Mouse (Mus musculus): ENCODE measurements around the gene Gm3417. TPM values are rescaled to one million over a fixed set of nuclear protein-coding genes. Genes with fewer than 3 reads are reported as not detected.
"Not testable (repeated sequence)": the region's sequence is repeated elsewhere in the genome, so short reads cannot be mapped to it uniquely, and the experiment has no call there.

Gene Gm3417
- not detected for total RNA-seq (2021)
- long read RNA-seq, experiment 1, partial matches to known transcripts, result 0 of 1 reads
- long read RNA-seq, experiment 1, other reads (novel, unspliced or antisense), result 0 of 1 reads
- long read RNA-seq, experiment 2, partial matches to known transcripts, result 0 of 1 reads
- long read RNA-seq, experiment 2, other reads (novel, unspliced or antisense), result 1 of 1 reads

DNA sequence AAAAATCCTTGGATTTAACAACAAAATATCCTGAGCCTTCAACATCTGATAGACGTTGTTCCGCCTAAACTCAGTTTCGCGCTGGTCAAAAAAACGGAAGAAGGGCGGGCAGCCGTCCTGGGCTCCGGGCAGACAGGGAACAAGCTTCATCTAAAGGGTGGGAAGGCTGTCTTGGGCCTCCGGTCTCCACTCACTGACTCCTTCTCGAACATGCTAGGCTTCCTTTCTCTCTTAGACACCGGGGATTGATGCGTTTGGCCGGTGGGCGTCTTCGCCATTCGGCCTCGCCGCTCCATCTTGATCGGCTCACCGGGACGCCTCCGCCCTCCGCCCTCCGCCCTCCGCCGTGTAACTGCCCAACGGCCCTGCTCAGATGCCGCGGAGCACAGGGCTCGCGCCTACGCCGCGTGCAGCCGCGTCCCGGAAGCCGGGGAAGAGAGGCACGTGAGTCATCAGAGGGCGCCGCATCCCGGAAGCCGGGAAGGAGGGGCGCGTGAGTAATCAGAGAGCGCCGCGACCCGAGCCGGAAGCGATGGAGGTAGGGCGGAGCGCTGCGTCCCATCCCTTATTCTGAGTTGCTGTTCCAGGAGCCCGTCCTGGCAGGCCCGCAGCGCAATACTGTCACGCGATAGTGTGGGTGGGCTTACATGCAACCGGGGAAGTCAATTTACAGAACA lies at the start of gene Gm3417, which contains the start of gene 9030025P20Rik:
Gene Gm3417, minus strand, starts transcription at position 429 of the 677 bp plus-strand sequence.
Gene 9030025P20Rik, plus strand, starts transcription at position 107 of the 677 bp plus-strand sequence.
- DNase-seq (ENCODE audit: low spot score in 2 of 2), result not testable (repeated sequence)

DNA sequence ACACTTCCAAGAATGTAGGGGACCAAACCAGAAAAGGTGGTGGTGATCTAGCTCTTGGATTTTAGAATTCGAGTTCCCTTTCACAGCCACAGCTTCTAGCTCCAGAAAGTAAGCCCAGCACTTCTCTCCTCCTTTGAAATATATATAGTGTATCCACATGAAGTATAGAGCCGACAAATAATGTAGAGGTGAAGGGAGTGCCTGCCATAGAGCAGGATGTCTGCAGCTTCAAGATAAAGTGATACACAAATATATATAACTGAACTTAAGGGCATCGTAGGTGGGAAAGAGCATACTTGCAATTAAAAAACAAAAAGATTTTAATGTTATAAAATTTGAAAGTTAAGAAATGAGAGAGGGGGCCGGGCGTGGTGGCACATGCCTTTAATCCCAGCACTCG lies 46.9 kb upstream of the Gm3417 start:
- not testable (repeated sequence) for DNase-seq (ENCODE audit: low spot score in 2 of 2)

DNA sequence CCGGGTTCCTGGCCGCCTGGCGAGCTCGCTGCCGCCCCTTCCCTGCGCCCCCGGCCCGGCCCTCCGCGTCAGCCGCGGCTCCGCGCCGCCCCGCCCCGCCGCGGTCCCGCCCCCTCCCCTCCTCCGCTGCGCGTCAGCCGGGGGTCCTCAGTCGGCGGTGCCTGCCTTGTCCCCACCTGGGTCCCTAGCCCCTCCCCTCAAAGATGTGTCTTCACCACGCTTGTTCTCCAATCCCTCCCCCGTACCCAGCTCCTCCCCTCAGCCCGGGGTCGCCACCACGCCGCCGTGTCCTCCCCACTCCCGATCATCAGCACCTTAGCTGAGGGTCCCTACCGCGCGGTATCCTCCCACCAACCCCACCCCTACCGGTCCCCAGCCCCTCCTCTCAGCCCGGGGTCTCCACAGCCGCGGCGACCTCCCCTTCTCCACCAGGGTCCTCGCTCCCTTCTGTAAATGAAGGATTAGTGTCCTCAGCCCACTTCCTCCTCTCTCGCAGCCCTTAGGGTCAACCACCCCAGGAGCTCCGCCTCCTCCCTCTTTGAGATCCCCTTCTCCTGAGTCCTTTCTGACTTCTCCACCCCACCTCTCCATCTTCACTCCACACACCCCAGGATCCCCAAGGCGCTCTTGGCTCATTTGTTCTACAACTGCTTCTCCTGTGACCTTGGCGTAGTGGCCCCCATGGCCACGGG lies 46.1 kb upstream of the Gm3417 start:
- DNase-seq (ENCODE audit: low spot score in 2 of 2), result not testable (repeated sequence)

DNA sequence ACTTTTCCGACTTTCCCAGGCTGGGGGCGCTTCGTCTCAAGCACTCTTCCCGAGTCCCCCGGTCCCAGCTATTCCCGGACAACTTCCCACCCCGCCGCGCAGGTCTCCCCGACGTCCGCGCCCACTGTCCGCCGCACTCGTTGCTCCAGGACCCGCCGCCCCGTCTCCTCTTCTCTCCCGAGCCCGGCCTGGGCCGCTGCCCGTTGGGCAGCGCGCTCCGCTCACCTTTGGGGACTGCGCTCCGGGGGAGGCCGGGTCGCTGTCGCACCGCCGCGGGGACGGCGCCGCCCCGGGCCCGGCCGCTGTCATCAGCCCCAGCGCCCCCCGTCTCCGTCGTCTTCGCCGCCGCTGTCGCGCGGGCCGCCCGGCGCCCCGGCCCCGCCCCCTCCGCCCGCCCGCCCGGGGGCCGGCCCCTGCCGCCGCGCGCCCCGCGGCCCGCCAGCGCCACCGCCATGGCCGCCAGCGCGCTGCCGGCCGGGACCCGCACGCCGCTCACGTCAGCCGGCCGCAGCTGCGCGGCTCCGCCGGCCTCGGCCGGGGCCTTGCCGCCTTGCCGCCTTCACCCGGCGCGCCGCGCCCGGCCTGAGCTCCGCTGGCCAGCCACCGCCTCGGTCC lies 45.4 kb upstream of the Gm3417 start:
- DNase-seq (ENCODE audit: low spot score in 2 of 2), result not testable (repeated sequence)

DNA sequence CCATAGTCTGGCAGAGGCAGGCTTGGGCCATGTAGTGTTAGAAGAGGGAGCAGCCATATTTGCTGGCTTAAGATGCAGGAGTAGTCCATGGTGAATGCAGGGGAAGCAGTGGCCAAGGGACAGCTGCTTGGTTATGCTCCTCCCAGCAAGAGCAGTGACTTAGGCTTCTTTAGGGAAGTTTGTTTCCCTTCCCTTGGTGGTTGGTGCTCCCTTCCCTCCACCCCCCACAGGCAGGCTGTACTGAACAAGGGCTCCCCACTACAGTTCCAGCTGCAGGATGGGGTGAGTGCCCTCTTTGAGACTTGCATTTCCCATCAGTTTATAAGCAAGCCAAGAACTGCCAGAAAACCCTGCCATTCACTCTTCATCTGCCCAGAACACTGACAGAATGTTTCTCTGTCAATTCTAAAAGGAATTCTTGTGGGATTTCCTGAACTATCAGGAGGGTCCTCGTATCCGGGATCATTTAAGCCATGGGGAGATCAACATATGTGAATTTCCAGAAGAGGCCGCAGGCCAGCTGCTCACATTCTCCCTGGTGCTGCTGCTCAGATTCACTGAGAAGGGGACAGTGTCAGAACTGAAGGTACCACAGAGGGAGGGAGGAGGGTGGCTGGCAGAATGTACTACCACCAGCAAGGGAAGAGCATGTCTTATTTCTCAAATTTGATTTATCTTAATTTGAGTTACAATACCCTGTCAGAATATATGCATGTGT lies 43.1 kb upstream of the Gm3417 start:
- peak; percentile 8 to 16 for DNase-seq (ENCODE audit: low spot score in 2 of 2)

DNA sequence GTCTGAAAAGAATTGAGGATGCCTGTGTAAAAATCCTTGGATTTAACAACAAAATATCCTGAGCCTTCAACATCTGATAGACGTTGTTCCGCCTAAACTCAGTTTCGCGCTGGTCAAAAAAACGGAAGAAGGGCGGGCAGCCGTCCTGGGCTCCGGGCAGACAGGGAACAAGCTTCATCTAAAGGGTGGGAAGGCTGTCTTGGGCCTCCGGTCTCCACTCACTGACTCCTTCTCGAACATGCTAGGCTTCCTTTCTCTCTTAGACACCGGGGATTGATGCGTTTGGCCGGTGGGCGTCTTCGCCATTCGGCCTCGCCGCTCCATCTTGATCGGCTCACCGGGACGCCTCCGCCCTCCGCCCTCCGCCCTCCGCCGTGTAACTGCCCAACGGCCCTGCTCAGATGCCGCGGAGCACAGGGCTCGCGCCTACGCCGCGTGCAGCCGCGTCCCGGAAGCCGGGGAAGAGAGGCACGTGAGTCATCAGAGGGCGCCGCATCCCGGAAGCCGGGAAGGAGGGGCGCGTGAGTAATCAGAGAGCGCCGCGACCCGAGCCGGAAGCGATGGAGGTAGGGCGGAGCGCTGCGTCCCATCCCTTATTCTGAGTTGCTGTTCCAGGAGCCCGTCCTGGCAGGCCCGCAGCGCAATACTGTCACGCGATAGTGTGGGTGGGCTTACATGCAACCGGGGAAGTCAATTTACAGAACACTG lies 31.3 kb upstream of the Gm3417 start, which contains the start of gene Gm3435:
Gene Gm3435, plus strand, starts transcription at position 471 of the 708 bp plus-strand sequence.
- DNase-seq (ENCODE audit: low spot score in 2 of 2), result not testable (repeated sequence)

DNA sequence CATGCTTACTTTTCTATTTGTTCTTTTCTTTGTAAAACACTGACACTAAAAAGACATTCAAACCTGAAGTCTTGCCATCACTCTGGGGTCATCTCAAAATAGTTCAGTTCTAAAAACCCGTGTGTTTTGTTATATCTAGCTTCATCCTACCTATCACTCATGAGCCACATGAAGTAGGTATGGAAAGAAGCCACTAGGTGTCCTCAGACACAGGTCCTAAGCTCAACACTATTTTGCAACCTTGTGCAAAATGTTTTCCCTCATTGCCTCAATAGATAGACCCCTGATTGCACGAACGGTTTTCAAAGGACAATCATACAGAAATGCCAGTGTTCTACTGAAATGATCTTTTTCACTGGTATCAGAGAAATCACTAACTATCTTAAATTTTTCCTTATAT lies 30.5 kb upstream of the Gm3417 start:
- DNase-seq (ENCODE audit: low spot score in 2 of 2), result not testable (repeated sequence)

DNA sequence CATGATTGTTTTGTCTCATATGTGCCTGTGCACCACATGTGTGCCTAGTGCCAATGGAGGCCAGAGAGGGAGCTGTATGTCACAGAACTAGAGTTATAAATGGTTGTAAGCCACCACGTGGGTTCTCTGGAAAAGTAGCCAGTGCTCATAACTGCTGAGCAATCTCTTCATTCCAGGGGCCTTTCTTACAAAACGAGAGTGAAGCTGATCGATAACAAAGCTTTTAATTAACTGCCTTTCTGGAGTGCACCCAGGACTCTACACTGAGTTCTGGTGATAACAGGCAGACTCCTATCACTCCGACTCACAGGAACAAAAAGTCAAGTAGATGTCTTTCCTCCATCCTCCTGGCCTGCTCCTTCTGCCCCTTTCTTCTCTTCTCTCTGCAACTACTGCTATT lies 21.5 kb upstream of the Gm3417 start:
- not testable (repeated sequence) for DNase-seq (ENCODE audit: low spot score in 2 of 2)

DNA sequence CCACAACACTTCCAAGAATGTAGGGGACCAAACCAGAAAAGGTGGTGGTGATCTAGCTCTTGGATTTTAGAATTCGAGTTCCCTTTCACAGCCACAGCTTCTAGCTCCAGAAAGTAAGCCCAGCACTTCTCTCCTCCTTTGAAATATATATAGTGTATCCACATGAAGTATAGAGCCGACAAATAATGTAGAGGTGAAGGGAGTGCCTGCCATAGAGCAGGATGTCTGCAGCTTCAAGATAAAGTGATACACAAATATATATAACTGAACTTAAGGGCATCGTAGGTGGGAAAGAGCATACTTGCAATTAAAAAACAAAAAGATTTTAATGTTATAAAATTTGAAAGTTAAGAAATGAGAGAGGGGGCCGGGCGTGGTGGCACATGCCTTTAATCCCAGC lies 15.6 kb upstream of the Gm3417 start:
- not testable (repeated sequence) for DNase-seq (ENCODE audit: low spot score in 2 of 2)

DNA sequence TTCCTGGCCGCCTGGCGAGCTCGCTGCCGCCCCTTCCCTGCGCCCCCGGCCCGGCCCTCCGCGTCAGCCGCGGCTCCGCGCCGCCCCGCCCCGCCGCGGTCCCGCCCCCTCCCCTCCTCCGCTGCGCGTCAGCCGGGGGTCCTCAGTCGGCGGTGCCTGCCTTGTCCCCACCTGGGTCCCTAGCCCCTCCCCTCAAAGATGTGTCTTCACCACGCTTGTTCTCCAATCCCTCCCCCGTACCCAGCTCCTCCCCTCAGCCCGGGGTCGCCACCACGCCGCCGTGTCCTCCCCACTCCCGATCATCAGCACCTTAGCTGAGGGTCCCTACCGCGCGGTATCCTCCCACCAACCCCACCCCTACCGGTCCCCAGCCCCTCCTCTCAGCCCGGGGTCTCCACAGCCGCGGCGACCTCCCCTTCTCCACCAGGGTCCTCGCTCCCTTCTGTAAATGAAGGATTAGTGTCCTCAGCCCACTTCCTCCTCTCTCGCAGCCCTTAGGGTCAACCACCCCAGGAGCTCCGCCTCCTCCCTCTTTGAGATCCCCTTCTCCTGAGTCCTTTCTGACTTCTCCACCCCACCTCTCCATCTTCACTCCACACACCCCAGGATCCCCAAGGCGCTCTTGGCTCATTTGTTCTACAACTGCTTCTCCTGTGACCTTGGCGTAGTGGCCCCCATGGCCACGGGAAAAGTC lies 14.7 kb upstream of the Gm3417 start:
- not testable (repeated sequence) for DNase-seq (ENCODE audit: low spot score in 2 of 2)

DNA sequence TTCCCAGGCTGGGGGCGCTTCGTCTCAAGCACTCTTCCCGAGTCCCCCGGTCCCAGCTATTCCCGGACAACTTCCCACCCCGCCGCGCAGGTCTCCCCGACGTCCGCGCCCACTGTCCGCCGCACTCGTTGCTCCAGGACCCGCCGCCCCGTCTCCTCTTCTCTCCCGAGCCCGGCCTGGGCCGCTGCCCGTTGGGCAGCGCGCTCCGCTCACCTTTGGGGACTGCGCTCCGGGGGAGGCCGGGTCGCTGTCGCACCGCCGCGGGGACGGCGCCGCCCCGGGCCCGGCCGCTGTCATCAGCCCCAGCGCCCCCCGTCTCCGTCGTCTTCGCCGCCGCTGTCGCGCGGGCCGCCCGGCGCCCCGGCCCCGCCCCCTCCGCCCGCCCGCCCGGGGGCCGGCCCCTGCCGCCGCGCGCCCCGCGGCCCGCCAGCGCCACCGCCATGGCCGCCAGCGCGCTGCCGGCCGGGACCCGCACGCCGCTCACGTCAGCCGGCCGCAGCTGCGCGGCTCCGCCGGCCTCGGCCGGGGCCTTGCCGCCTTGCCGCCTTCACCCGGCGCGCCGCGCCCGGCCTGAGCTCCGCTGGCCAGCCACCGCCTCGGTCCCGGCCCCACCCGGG lies 14.0 kb upstream of the Gm3417 start:
- not testable (repeated sequence) for DNase-seq (ENCODE audit: low spot score in 2 of 2)

DNA sequence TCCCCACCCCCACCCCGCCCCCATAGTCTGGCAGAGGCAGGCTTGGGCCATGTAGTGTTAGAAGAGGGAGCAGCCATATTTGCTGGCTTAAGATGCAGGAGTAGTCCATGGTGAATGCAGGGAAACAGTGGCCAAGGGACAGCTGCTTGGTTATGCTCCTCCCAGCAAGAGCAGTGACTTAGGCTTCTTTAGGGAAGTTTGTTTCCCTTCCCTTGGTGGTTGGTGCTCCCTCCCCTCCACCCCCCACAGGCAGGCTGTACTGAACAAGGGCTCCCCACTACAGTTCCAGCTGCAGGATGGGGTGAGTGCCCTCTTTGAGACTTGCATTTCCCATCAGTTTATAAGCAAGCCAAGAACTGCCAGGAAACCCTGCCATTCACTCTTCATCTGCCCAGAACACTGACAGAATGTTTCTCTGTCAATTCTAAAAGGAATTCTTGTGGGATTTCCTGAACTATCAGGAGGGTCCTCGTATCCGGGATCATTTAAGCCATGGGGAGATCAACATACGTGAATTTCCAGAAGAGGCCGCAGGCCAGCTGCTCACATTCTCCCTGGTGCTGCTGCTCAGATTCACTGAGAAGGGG lies 11.6 kb upstream of the Gm3417 start:
- peak in 1 of 2 experiments; percentile 28 for DNase-seq (ENCODE audit: low spot score in 2 of 2)

DNA sequence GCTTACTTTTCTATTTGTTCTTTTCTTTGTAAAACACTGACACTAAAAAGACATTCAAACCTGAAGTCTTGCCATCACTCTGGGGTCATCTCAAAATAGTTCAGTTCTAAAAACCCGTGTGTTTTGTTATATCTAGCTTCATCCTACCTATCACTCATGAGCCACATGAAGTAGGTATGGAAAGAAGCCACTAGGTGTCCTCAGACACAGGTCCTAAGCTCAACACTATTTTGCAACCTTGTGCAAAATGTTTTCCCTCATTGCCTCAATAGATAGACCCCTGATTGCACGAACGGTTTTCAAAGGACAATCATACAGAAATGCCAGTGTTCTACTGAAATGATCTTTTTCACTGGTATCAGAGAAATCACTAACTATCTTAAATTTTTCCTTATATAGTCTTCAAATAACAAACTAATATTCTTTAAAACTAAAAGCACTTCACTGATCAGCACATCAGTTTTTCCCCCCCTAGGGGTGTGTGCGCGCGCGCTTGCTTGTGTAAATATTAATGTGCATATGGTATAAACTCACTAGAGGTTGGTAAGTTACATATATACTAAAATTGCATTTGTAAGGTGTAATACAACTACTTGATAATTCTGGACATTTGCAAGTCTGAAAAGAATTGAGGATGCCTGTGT lies 750 bp downstream of the Gm3417 start:
- not testable (repeated sequence) for DNase-seq (ENCODE audit: low spot score in 2 of 2)

DNA sequence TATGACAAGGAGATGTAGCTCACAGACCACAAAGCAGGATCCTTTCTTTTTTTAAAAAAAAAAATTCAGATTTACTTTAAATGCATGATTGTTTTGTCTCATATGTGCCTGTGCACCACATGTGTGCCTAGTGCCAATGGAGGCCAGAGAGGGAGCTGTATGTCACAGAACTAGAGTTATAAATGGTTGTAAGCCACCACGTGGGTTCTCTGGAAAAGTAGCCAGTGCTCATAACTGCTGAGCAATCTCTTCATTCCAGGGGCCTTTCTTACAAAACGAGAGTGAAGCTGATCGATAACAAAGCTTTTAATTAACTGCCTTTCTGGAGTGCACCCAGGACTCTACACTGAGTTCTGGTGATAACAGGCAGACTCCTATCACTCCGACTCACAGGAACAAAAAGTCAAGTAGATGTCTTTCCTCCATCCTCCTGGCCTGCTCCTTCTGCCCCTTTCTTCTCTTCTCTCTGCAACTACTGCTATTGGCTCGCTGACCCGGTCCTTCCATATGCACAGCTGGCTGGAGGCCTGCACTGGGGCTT lies 10.1 kb downstream of the Gm3417 start:
- DNase-seq (ENCODE audit: low spot score in 2 of 2), result not testable (repeated sequence)

DNA sequence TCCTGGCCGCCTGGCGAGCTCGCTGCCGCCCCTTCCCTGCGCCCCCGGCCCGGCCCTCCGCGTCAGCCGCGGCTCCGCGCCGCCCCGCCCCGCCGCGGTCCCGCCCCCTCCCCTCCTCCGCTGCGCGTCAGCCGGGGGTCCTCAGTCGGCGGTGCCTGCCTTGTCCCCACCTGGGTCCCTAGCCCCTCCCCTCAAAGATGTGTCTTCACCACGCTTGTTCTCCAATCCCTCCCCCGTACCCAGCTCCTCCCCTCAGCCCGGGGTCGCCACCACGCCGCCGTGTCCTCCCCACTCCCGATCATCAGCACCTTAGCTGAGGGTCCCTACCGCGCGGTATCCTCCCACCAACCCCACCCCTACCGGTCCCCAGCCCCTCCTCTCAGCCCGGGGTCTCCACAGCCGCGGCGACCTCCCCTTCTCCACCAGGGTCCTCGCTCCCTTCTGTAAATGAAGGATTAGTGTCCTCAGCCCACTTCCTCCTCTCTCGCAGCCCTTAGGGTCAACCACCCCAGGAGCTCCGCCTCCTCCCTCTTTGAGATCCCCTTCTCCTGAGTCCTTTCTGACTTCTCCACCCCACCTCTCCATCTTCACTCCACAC lies 16.9 kb downstream of the Gm3417 start:
- DNase-seq (ENCODE audit: low spot score in 2 of 2), result not testable (repeated sequence)

DNA sequence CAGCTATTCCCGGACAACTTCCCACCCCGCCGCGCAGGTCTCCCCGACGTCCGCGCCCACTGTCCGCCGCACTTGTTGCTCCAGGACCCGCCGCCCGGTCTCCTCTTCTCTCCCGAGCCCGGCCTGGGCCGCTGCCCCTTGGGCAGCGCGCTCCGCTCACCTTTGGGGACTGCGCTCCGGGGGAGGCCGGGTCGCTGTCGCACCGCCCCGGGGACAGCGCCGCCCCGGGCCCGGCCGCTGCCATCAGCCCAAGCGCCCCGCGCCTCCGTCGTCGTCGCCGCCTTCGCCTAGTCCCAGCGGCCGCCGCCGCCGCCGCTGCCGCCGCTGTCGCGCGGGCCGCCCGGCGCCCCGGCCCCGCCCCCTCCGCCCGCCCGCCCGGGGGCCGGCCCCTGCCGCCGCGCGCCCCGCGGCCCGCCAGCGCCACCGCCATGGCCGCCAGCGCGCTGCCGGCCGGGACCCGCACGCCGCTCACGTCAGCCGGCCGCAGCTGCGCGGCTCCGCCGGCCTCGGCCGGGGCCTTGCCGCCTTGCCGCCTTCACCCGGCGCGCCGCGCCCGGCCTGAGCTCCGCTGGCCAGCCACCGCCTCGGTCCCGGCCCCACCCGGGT lies 17.5 kb downstream of the Gm3417 start, which contains the start of gene Phf10:
Gene Phf10, minus strand, starts transcription at position 323 of the 606 bp plus-strand sequence.
- DNase-seq (ENCODE audit: low spot score in 2 of 2), result peak in 1 of 2 experiments; percentile 11

DNA sequence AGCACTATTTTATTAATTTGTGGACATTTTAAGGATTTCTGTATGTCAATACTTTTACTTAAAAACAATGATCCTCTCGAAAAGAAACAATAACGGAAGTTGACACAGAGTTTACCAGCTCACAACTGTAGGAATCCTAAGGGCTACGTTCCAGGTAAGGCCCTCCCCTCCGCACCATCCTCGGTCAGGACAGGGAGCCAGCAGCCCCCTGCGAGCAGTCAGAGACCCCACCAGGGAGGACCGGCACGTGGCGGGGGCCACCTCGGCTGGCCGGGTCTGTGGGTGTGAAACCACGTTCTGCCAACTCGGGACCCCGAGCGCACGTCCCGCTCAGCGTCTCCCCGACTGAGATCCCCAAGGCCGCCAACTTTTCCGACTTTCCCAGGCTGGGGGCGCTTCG lies 18.1 kb downstream of the Gm3417 start:
- DNase-seq (ENCODE audit: low spot score in 2 of 2), result no peak
